Mouse (Mus musculus) kidney, adult 11 months (tissue): ENCODE data around the gene Spef1.

Source experiments
- DNase-seq: peaks from one replicate; pipeline ENCODE4 v3.0.0; 2022

Gene Spef1

GRCm38 (mm10) chr2:131186771-131187601, at the start of gene Spef1, which contains the start of gene Cdc25b:
Gene Spef1 (minus strand): TSS chr2:131187282.
Gene Cdc25b (plus strand): TSS chr2:131186949.
- DNase-seq = peak; percentile 87

GRCm38 (mm10) chr2:131234970-131235635, 48.0 kb upstream of the Spef1 start:
- peak; percentile 73 for DNase-seq

- no peak for DNase-seq
These were observed 47.1 kb upstream of the Spef1 start for GRCm38 (mm10) chr2:131234127-131234650.

GRCm38 (mm10) chr2:131233307-131234126, 46.4 kb upstream of the Spef1 start, which contains the start of gene Mavs:
Gene Mavs (plus strand): TSS chr2:131234063.
- DNase-seq = peak; percentile 98

- DNase-seq = no peak
These were observed 45.5 kb upstream of the Spef1 start for GRCm38 (mm10) chr2:131232558-131232957.

- DNase-seq = no peak
These were observed 40.2 kb upstream of the Spef1 start for GRCm38 (mm10) chr2:131227243-131227642.

- peak; percentile 44 for DNase-seq
These were observed 39.6 kb upstream of the Spef1 start for GRCm38 (mm10) chr2:131226669-131227068.

GRCm38 (mm10) chr2:131225178-131225577, 38.1 kb upstream of the Spef1 start:
- DNase-seq = peak; percentile 91

- DNase-seq = no peak
These were observed 36.5 kb upstream of the Spef1 start for GRCm38 (mm10) chr2:131223569-131223968.

GRCm38 (mm10) chr2:131222562-131222961, 35.5 kb upstream of the Spef1 start:
- DNase-seq = no peak

- no peak for DNase-seq
These were observed 34.9 kb upstream of the Spef1 start for GRCm38 (mm10) chr2:131221853-131222515.

- no peak for DNase-seq
These were observed 32.9 kb upstream of the Spef1 start for GRCm38 (mm10) chr2:131220030-131220429.

GRCm38 (mm10) chr2:131215941-131216858, 29.1 kb upstream of the Spef1 start:
- peak; percentile 76 for DNase-seq

- no peak for DNase-seq
These were observed 26.7 kb upstream of the Spef1 start for GRCm38 (mm10) chr2:131213773-131214172.

GRCm38 (mm10) chr2:131211026-131211615, 24.0 kb upstream of the Spef1 start:
- DNase-seq = peak; percentile 37

- peak; percentile 96 for DNase-seq
These were observed 23.1 kb upstream of the Spef1 start for GRCm38 (mm10) chr2:131209969-131210792.

GRCm38 (mm10) chr2:131209125-131209795, 22.2 kb upstream of the Spef1 start:
- peak; percentile 32 for DNase-seq

- DNase-seq = no peak
These were observed 21.3 kb upstream of the Spef1 start for GRCm38 (mm10) chr2:131208356-131208755.

- no peak for DNase-seq
These were observed 19.7 kb upstream of the Spef1 start, which contains the start of gene Ap5s1 for GRCm38 (mm10) chr2:131206778-131207177. Gene Ap5s1 (plus strand): TSS chr2:131207078.
